Mouse (Mus musculus): ENCODE data around the gene Tnfsfm13. TPM values are rescaled to one million over a fixed set of nuclear protein-coding genes. Genes with fewer than 3 reads are reported as not detected.

Gene Tnfsfm13
- polyA plus RNA-seq (2012; rRNA removed) = 1.2 and 1.5 TPM in 2 replicates

DNA sequence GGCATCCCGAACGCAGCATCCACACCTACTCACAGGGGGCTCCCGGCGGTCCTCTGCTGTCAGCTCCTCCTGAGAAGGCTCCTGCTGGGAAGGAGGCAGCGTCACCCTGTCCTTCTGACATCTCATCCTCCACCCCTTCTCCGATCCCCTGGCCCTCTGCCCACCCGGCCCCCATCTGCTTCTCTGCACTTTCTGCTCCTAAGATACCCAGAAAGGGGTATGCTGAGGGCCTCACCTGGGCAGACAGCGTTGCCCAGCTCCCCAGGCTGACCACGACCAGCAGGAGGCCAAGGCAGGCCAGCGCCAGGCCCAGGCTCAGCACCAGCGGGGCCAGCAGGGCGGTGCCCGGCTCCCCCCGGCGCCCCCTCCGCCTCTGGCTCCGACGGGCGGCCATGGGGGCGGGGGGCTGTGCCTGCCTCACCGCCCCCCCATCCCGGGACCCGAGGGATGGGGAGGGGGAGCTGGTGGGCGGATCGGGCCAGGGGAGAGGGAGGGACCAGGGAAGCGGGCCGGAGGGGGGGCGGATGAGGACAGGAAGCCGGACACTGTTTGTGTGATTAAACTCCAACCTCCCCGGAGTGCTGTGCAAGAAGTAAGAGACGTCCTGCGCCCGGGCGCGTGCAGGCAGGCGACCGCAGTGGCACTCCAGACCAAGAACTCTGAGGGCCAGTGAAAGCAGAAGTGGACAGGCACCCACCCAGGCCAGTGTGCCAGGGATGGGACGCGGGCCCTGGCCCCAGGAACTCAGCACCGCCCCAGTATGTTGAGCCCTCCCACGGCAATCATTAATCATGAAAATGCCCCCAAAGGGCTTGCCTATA lies at the start of gene Tnfsfm13, which contains the start of gene Tnfsf12:
Gene Tnfsfm13 (minus strand): TSS at position 738 of the 821 bp plus-strand sequence.
Gene Tnfsf12 (minus strand): TSS at position 489 of the 821 bp plus-strand sequence.

GRCm38 (mm10) chr11:69685526-69686148 lies 10.3 kb downstream of the Tnfsfm13 start, which contains the start of gene Tnfsf13:
Gene Tnfsf13 (minus strand): TSS chr11:69685784.

DNA sequence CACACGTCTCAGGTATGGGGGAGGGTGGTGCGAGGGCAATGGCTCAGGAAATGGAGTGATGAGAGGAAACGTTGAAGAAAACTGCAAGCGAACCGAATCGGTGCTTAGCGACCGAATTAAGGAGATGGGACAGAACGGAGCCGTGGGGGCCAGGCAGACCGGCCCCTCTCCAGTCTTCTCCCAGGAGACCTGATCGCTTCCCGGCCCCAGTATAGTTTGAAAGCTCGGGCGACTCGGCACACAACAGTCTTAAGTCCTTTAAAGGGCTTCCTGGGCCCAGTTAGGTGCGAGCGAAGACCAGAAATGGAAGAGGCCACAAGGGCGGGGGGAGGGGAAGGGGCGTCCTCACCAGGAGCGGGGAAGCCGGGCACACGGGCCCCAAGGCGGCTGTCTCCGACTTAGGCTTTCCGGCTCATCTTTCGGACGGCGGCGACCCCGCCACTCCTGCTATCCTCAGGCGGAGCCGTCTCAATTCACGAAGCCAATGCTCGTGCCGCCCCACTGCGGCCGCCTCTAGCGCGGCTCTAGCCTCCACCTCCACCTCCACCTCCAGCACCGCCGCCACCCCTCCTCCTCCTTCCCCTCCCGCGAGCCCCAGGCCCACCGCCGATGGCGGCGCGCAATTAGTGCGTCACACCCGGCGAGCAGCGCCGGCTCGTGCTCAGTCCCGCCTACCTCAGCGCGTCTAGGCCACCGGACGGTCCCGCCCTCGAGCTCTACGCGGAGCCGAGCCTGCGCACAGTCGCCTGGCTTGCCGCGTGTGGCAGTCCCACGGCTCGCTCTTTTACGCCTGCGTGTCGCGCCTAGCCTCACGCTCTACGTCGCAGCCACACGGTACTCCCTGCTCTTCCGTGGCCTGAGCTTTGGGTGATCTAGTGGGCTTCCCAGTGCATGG lies 14.3 kb downstream of the Tnfsfm13 start, which contains the start of gene Senp3:
Gene Senp3 (minus strand): TSS at position 771 of the 895 bp plus-strand sequence.

GRCm38 (mm10) chr11:69672211-69672706 lies 23.6 kb downstream of the Tnfsfm13 start, which contains the start of gene Eif4a1:
Gene Eif4a1 (minus strand): TSS chr11:69672423.

GRCm38 (mm10) chr11:69665961-69666664 lies 29.8 kb downstream of the Tnfsfm13 start, which contains the start of gene Cd68:
Gene Cd68 (minus strand): TSS chr11:69666153.

DNA sequence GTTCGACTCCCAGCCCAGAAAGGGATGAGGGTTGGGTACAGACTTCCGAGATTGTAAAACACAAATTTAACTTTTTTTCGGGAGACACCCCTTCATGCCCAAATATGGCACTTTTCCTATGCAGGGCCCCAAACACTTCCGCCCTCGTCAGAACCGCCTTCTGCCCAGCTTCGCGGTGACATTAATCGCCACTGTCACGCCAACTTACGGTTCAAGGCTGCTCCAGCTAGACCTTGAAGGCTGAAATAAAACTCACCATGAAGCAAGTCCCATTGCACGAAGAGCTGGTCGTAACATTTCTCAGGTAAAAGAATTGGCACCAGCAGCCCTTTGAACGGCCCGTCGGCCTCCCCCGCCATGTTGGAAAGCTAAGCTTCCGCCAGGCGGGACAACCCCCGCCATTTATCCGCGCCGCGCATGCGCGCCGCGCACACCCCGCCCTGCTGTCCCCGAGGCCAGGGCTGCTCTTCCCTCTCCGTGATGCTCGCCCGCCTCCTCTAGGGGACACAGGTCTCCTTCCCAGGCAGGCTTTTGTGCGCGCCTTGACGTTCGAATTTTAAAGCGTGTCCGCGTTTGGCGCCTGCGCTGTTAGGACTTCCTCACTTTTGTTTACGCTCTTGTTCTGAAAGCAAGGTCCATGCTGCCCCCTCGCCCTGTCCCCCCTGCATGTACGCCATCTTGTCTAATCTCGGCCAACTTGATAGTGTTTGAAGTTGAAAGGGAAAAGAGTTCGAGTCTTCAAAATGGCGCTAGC lies 33.5 kb downstream of the Tnfsfm13 start, which contains the start of gene Mpdu1:
Gene Mpdu1 (minus strand): TSS at position 430 of the 754 bp plus-strand sequence.

DNA sequence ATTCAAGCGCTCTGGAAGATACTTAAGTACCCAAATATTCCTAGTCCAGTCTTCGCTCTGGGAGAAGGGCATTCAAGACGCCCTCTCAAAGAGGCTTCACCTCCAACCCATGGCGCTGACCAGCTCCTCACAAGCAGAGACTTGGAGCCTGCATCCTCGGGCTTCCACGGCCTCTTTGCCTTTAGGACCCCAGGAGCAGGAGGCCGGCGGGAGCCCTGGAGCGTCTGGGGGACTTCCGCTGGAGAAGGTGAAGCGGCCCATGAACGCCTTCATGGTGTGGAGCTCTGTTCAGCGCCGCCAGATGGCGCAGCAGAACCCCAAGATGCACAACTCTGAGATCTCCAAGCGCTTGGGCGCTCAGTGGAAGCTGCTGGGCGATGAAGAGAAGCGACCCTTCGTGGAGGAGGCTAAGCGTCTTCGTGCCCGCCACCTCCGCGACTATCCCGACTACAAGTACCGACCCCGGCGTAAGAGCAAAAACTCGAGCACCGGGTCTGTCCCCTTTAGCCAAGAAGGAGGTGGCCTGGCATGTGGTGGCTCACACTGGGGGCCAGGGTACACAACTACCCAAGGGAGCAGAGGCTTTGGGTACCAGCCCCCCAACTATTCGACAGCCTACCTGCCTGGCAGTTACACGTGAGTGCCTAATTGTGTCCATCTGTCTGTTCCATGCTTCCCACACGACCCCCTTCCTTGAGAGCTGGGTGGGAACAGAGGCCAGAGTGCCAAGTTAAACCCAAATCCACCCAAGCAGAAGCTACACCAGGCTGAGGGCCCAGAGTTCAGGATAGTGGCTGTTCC lies 40.4 kb downstream of the Tnfsfm13 start, which contains the start of gene Sox15:
Gene Sox15 (plus strand): TSS at position 51 of the 801 bp plus-strand sequence.

Other genes with a start within 250 kb of the Tnfsfm13 start
- 9.3 and 9.5 TPM in 2 replicates for gene Dnah2, start 147.0 kb downstream of the Tnfsfm13 start, polyA plus RNA-seq (2012; rRNA removed)
- gene Efnb3, start 135.9 kb downstream of the Tnfsfm13 start, polyA plus RNA-seq (2012; rRNA removed) = 209 and 212 TPM in 2 replicates
- gene Wrap53, start 115.8 kb downstream of the Tnfsfm13 start, polyA plus RNA-seq (2012; rRNA removed) = 15.4 and 16.4 TPM in 2 replicates
- gene Trp53, start 115.7 kb downstream of the Tnfsfm13 start, polyA plus RNA-seq (2012; rRNA removed) = 63.0 and 69.2 TPM in 2 replicates
- 95.2 and 95.8 TPM in 2 replicates for gene Atp1b2, start 90.2 kb downstream of the Tnfsfm13 start, polyA plus RNA-seq (2012; rRNA removed)
- gene Shbg, start 78.2 kb downstream of the Tnfsfm13 start, polyA plus RNA-seq (2012; rRNA removed) = not detected in 2 replicates
- gene Sat2, start 74.1 kb downstream of the Tnfsfm13 start, polyA plus RNA-seq (2012; rRNA removed) = 16.5 and 16.9 TPM in 2 replicates
- 121 and 125 TPM in 2 replicates for gene Fxr2, start 63.1 kb downstream of the Tnfsfm13 start, polyA plus RNA-seq (2012; rRNA removed)
- 0.13 TPM in 1 of 2 replicates, not detected in the other for gene Sox15, start 40.8 kb downstream of the Tnfsfm13 start, polyA plus RNA-seq (2012; rRNA removed)
- 125 and 127 TPM in 2 replicates for gene Mpdu1, start 33.5 kb downstream of the Tnfsfm13 start, polyA plus RNA-seq (2012; rRNA removed)
- 6.1 and 7.5 TPM in 2 replicates for gene Cd68, start 29.9 kb downstream of the Tnfsfm13 start, polyA plus RNA-seq (2012; rRNA removed)
- 887 and 907 TPM in 2 replicates for gene Eif4a1, start 23.7 kb downstream of the Tnfsfm13 start, polyA plus RNA-seq (2012; rRNA removed)
- 155 and 168 TPM in 2 replicates for gene Senp3, start 14.0 kb downstream of the Tnfsfm13 start, polyA plus RNA-seq (2012; rRNA removed)
- 0.79 and 1.1 TPM in 2 replicates for gene Tnfsf13, start 10.3 kb downstream of the Tnfsfm13 start, polyA plus RNA-seq (2012; rRNA removed)
- gene Tnfsf12, start 249 bp downstream of the Tnfsfm13 start, polyA plus RNA-seq (2012; rRNA removed) = 7.0 and 7.1 TPM in 2 replicates
- 20.4 and 20.9 TPM in 2 replicates for gene Polr2a, start 62.5 kb upstream of the Tnfsfm13 start, polyA plus RNA-seq (2012; rRNA removed)
- 0.12 and 0.20 TPM in 2 replicates for gene Slc35g3, start 65.9 kb upstream of the Tnfsfm13 start, polyA plus RNA-seq (2012; rRNA removed)
- 15.8 and 16.1 TPM in 2 replicates for gene Zbtb4, start 69.8 kb upstream of the Tnfsfm13 start, polyA plus RNA-seq (2012; rRNA removed)
- gene Chrnb1, start 99.8 kb upstream of the Tnfsfm13 start, polyA plus RNA-seq (2012; rRNA removed) = 1.6 and 5.2 TPM in 2 replicates
- gene Fgf11, start 105.8 kb upstream of the Tnfsfm13 start, polyA plus RNA-seq (2012; rRNA removed) = 23.7 and 27.4 TPM in 2 replicates
- gene Tmem102, start 109.5 kb upstream of the Tnfsfm13 start, polyA plus RNA-seq (2012; rRNA removed) = 0.13 and 0.25 TPM in 2 replicates
- not detected in 2 replicates for gene Gm39566, start 119.2 kb upstream of the Tnfsfm13 start, polyA plus RNA-seq (2012; rRNA removed)
- gene Spem2, start 122.4 kb upstream of the Tnfsfm13 start, polyA plus RNA-seq (2012; rRNA removed) = not detected in 2 replicates
- 1.3 and 1.5 TPM in 2 replicates for gene Spem1, start 126.1 kb upstream of the Tnfsfm13 start, polyA plus RNA-seq (2012; rRNA removed)
- 90.2 and 112 TPM in 2 replicates for gene Nlgn2, start 141.7 kb upstream of the Tnfsfm13 start, polyA plus RNA-seq (2012; rRNA removed)
- gene Tmem256, start 142.4 kb upstream of the Tnfsfm13 start, polyA plus RNA-seq (2012; rRNA removed) = 232 and 256 TPM in 2 replicates
- gene Plscr3, start 150.3 kb upstream of the Tnfsfm13 start, polyA plus RNA-seq (2012; rRNA removed) = 73.6 and 80.2 TPM in 2 replicates
- gene Tnk1, start 162.6 kb upstream of the Tnfsfm13 start, polyA plus RNA-seq (2012; rRNA removed) = 0.04 and 0.18 TPM in 2 replicates
- gene Tmem95, start 181.9 kb upstream of the Tnfsfm13 start, polyA plus RNA-seq (2012; rRNA removed) = not detected in 2 replicates
- gene Kctd11, start 185.3 kb upstream of the Tnfsfm13 start, polyA plus RNA-seq (2012; rRNA removed) = 1.2 TPM in 2 replicates
- 0.61 and 0.68 TPM in 2 replicates for gene Acap1, start 199.4 kb upstream of the Tnfsfm13 start, polyA plus RNA-seq (2012; rRNA removed)
- 5.3 and 5.6 TPM in 2 replicates for gene 2810408A11Rik, start 204.9 kb upstream of the Tnfsfm13 start, polyA plus RNA-seq (2012; rRNA removed)
- gene Neurl4, start 205.0 kb upstream of the Tnfsfm13 start, polyA plus RNA-seq (2012; rRNA removed) = 111 and 113 TPM in 2 replicates
- 60.8 and 63.8 TPM in 2 replicates for gene Gps2, start 217.8 kb upstream of the Tnfsfm13 start, polyA plus RNA-seq (2012; rRNA removed)
- gene Eif5a, start 225.9 kb upstream of the Tnfsfm13 start, polyA plus RNA-seq (2012; rRNA removed) = 777 and 816 TPM in 2 replicates
- gene Ybx2, start 239.7 kb upstream of the Tnfsfm13 start, polyA plus RNA-seq (2012; rRNA removed) = 48.3 and 53.7 TPM in 2 replicates